Mouse (Mus musculus): ENCODE measurements around the gene Gm5134. TPM values are rescaled to one million over a fixed set of nuclear protein-coding genes. Genes with fewer than 3 reads are reported as not detected.

Gm5134 gene
- total RNA-seq (2012; rRNA removed) = 4.2 and 6.4 TPM in 2 replicates

GRCm38 (mm10) chr10:75954381-75954811 is at the start of gene Gm5134:
Gene Gm5134 (plus strand): TSS chr10:75954514.
- Histone ChIP-seq H3K9me3 (ENCODE audit: control insufficient read depth, insufficient read depth, low read depth, low read length) (no peaks in the 10 kb centered on the region), H3K4me1 (ENCODE audit: control insufficient read depth in 2 of 2, insufficient read depth in 2 of 2, low read length in 2 of 2, poor library complexity in 1 of 2) (peaks cover 4 to 15% of the 10 kb centered on the region in 2 experiments; a peak in 3 of 4 replicates), H3K4me3 (ENCODE audit: insufficient read depth in 1 of 2, low read depth in 1 of 2, low read length in 2 of 2, poor library complexity in 1 of 2, severe bottlenecking in 1 of 2) (peak within 1 kb of the TSS; percentile 46 to 64), H3K9ac (ENCODE audit: insufficient read depth, low read depth, low read length, poor library complexity, severe bottlenecking) (peak within 1 kb of the TSS; percentile 18; the same call in 1 of the 2 replicates), H3K27ac (ENCODE audit: insufficient read depth, low read depth, low read length, poor library complexity, severe bottlenecking) (no peak within 1 kb of the TSS), H3K36me3 (ENCODE audit: control insufficient read depth, insufficient read depth, low read length, poor library complexity, severe bottlenecking) (no peaks in the 10 kb centered on the region)
- TF ChIP-seq ZC3H11A (IDR thresholded peaks at IDR 0.05; ENCODE audit: borderline replicate concordance, low read depth, low read length) = no peak
- no peak for TF ChIP-seq HCFC1 (IDR thresholded peaks at IDR 0.05; ENCODE audit: borderline replicate concordance, insufficient read depth, low read length)
- TF ChIP-seq MAFK (IDR thresholded peaks at IDR 0.05; ENCODE audit: insufficient read depth, low read depth, low read length) = no peak
- in situ Hi-C loops (cut with MboI; ENCODE audit: low sequenced_read_pairs in 2 of 2, unreplicated experiment in 2 of 2) = loop anchor here (5.0 to 25.0 kb wide), 3 partner anchors 207 to 367 kb away; partner anchors contain the start of gene Ggt5 (in 1 of the 2)
- DNase-seq (ENCODE audit: low read depth, low spot score) = no peak

- Histone ChIP-seq H3K9me3 (ENCODE audit: control insufficient read depth, insufficient read depth, low read depth, low read length) (no peaks in the 10 kb centered on the region), H3K4me1 (ENCODE audit: control insufficient read depth in 2 of 2, insufficient read depth in 2 of 2, low read length in 2 of 2, poor library complexity in 1 of 2) (no peaks in the 10 kb centered on the region), H3K9ac (ENCODE audit: insufficient read depth, low read depth, low read length, poor library complexity, severe bottlenecking) (no peak overlapping the region), H3K4me3 (ENCODE audit: insufficient read depth in 1 of 2, low read depth in 1 of 2, low read length in 2 of 2, poor library complexity in 1 of 2, severe bottlenecking in 1 of 2) (no peak overlapping the region), H3K36me3 (ENCODE audit: control insufficient read depth, insufficient read depth, low read length, poor library complexity, severe bottlenecking) (peaks cover 67% of the 10 kb centered on the region), H3K27ac (ENCODE audit: insufficient read depth, low read depth, low read length, poor library complexity, severe bottlenecking) (no peak overlapping the region)
- no peak for TF ChIP-seq CHD2 (IDR thresholded peaks at IDR 0.05; ENCODE audit: low read depth, low read length)
- TF ChIP-seq ZNF384 (IDR thresholded peaks at IDR 0.05; ENCODE audit: low read depth, low read length) = no peak
- no peak for TF ChIP-seq MAFK (IDR thresholded peaks at IDR 0.05; ENCODE audit: insufficient read depth, low read depth, low read length)
- TF ChIP-seq HCFC1 (IDR thresholded peaks at IDR 0.05; ENCODE audit: borderline replicate concordance, insufficient read depth, low read length) = no peak
- no peak for TF ChIP-seq ZC3H11A (IDR thresholded peaks at IDR 0.05; ENCODE audit: borderline replicate concordance, low read depth, low read length)
- in situ Hi-C loops (cut with MboI; ENCODE audit: low sequenced_read_pairs in 2 of 2, unreplicated experiment in 2 of 2) = no loop called here
- no peak for DNase-seq (ENCODE audit: low read depth, low spot score)
Measured at GRCm38 (mm10) chr10:75906882-75907281, 47.4 kb upstream of the Gm5134 start.

- no peak overlapping the region for H3K4me3 ChIP-seq (ENCODE audit: insufficient read depth in 1 of 2, low read depth in 1 of 2, low read length in 2 of 2, poor library complexity in 1 of 2, severe bottlenecking in 1 of 2)
- H3K9ac ChIP-seq (ENCODE audit: insufficient read depth, low read depth, low read length, poor library complexity, severe bottlenecking) = no peak overlapping the region
- in situ Hi-C loops (cut with MboI; ENCODE audit: low sequenced_read_pairs in 2 of 2, unreplicated experiment in 2 of 2) = no loop called here
- H3K36me3 ChIP-seq (ENCODE audit: control insufficient read depth, insufficient read depth, low read length, poor library complexity, severe bottlenecking) = peaks cover 49% of the 10 kb centered on the region
- no peaks in the 10 kb centered on the region; a peak in 1 of 4 replicates for H3K4me1 ChIP-seq (ENCODE audit: control insufficient read depth in 2 of 2, insufficient read depth in 2 of 2, low read length in 2 of 2, poor library complexity in 1 of 2)
- no peak for TF ChIP-seq ZC3H11A (IDR thresholded peaks at IDR 0.05; ENCODE audit: borderline replicate concordance, low read depth, low read length)
- TF ChIP-seq CHD2 (IDR thresholded peaks at IDR 0.05; ENCODE audit: low read depth, low read length) = no peak
- no peak for TF ChIP-seq ZNF384 (IDR thresholded peaks at IDR 0.05; ENCODE audit: low read depth, low read length)
- TF ChIP-seq HCFC1 (IDR thresholded peaks at IDR 0.05; ENCODE audit: borderline replicate concordance, insufficient read depth, low read length) = no peak
- TF ChIP-seq MAFK (IDR thresholded peaks at IDR 0.05; ENCODE audit: insufficient read depth, low read depth, low read length) = no peak
- H3K9me3 ChIP-seq (ENCODE audit: control insufficient read depth, insufficient read depth, low read depth, low read length) = no peaks in the 10 kb centered on the region
- H3K27ac ChIP-seq (ENCODE audit: insufficient read depth, low read depth, low read length, poor library complexity, severe bottlenecking) = no peak overlapping the region
- DNase-seq (ENCODE audit: low read depth, low spot score) = no peak
Measured at GRCm38 (mm10) chr10:75910698-75911097, 43.6 kb upstream of the Gm5134 start.

DNA sequence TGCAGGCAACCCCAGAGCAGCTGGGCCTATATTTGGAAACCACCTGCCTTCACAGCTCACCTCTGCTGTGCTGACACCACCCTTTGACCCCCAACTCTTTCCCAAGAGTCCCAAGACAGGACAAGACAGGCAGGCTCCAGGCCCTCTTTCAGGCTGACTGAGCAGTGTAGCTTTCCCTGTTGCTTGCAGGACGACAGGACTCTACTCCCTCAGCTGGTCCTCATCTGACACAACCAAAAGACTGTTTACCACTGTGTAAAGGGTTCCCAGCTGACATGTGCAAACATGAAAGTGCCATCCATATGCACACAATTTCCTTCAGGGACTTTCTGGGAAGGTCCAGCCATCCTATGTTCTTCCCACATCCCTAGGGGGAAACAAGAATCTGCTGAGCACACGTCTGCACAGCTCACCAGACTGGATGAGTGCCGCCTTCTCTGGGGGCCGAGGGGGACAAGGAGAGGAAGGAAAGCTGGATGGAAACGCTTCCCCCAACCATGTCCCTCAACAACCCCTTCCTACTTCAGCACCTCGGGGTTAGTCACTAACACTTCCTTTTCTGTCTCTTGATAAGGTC is 41.2 kb upstream of the Gm5134 start:
- no peak for DNase-seq (ENCODE audit: low read depth, low spot score)
- TF ChIP-seq CHD2 (IDR thresholded peaks at IDR 0.05; ENCODE audit: low read depth, low read length) = no peak
- no peak for TF ChIP-seq HCFC1 (IDR thresholded peaks at IDR 0.05; ENCODE audit: borderline replicate concordance, insufficient read depth, low read length)
- no peak for TF ChIP-seq MAFK (IDR thresholded peaks at IDR 0.05; ENCODE audit: insufficient read depth, low read depth, low read length)
- no peak for TF ChIP-seq ZNF384 (IDR thresholded peaks at IDR 0.05; ENCODE audit: low read depth, low read length)
- no peak for TF ChIP-seq ZC3H11A (IDR thresholded peaks at IDR 0.05; ENCODE audit: borderline replicate concordance, low read depth, low read length)
- Histone ChIP-seq H3K36me3 (ENCODE audit: control insufficient read depth, insufficient read depth, low read length, poor library complexity, severe bottlenecking) (peaks cover 49% of the 10 kb centered on the region), H3K27ac (ENCODE audit: insufficient read depth, low read depth, low read length, poor library complexity, severe bottlenecking) (no peak overlapping the region), H3K4me1 (ENCODE audit: control insufficient read depth in 2 of 2, insufficient read depth in 2 of 2, low read length in 2 of 2, poor library complexity in 1 of 2) (peaks cover 0 to 3% of the 10 kb centered on the region in 2 experiments; a peak in 2 of 4 replicates), H3K9me3 (ENCODE audit: control insufficient read depth, insufficient read depth, low read depth, low read length) (no peaks in the 10 kb centered on the region), H3K4me3 (ENCODE audit: insufficient read depth in 1 of 2, low read depth in 1 of 2, low read length in 2 of 2, poor library complexity in 1 of 2, severe bottlenecking in 1 of 2) (no peak overlapping the region), H3K9ac (ENCODE audit: insufficient read depth, low read depth, low read length, poor library complexity, severe bottlenecking) (no peak overlapping the region)
- in situ Hi-C loops (cut with MboI; ENCODE audit: low sequenced_read_pairs in 2 of 2, unreplicated experiment in 2 of 2) = no loop called here
